Mouse (Mus musculus): ENCODE measurements around the gene Pygo1. TPM values are rescaled to one million over a fixed set of nuclear protein-coding genes. Genes with fewer than 3 reads are reported as not detected.

Pygo1 gene
- 0.22 and 0.38 TPM in 2 replicates for polyA plus RNA-seq (2012; rRNA removed)

- 1% methylated on average over 105 of the region's 108 CpGs for WGBS
- H3K4me3 ChIP-seq (ENCODE audit: insufficient read depth, low read depth, low read length): peak within 1 kb of the TSS; percentile 66
- peak; percentile 10 for DNase-seq
- H3K36me3 ChIP-seq (ENCODE audit: control insufficient read depth, insufficient read depth, low read length): no peaks in the 10 kb centered on the region
- 0 out of 2 replicates have a peak, but pooled peaks cover 6% of the 10 kb centered on the region for H3K27me3 ChIP-seq (replicated peaks; ENCODE audit: control insufficient read depth, insufficient read depth, low read length)
- no peak within 1 kb of the TSS for H3K27ac ChIP-seq (ENCODE audit: insufficient read depth, low read depth, low read length)
- no peak for TF ChIP-seq POLR2A (IDR thresholded peaks at IDR 0.05; ENCODE audit: low read depth, low read length)
- TF ChIP-seq CTCF (conservative IDR thresholded peaks at IDR 0.05; ENCODE audit: insufficient read depth, insufficient read length, low read depth, low read length): no peak
- H3K4me1 ChIP-seq (ENCODE audit: control insufficient read depth, insufficient read depth, low read length): no peaks in the 10 kb centered on the region
Observed at GRCm38 (mm10) chr9:72925021-72925934, at the start of gene Pygo1. TSS of gene Pygo1 (plus strand) at chr9:72925645.

GRCm38 (mm10) chr9:72875878-72876277 lies 49.6 kb upstream of the Pygo1 start:
- H3K27ac ChIP-seq (ENCODE audit: insufficient read depth, low read depth, low read length): no peak overlapping the region
- no peaks in the 10 kb centered on the region for H3K36me3 ChIP-seq (ENCODE audit: control insufficient read depth, insufficient read depth, low read length)
- H3K4me3 ChIP-seq (ENCODE audit: insufficient read depth, low read depth, low read length): no peak overlapping the region
- WGBS: 87% methylated on average over 2 of the region's 2 CpGs
- no peak for DNase-seq
- no peaks in the 10 kb centered on the region for H3K4me1 ChIP-seq (ENCODE audit: control insufficient read depth, insufficient read depth, low read length)
- H3K27me3 ChIP-seq (replicated peaks; ENCODE audit: control insufficient read depth, insufficient read depth, low read length): no peaks in the 10 kb centered on the region
- TF ChIP-seq CTCF (conservative IDR thresholded peaks at IDR 0.05; ENCODE audit: insufficient read depth, insufficient read length, low read depth, low read length): 0 out of 2 replicates have a peak, but pooled peaks have one; percentile 13
- no peak for TF ChIP-seq POLR2A (IDR thresholded peaks at IDR 0.05; ENCODE audit: low read depth, low read length)

- Histone ChIP-seq H3K36me3 (ENCODE audit: control insufficient read depth, insufficient read depth, low read length) (no peaks in the 10 kb centered on the region), H3K27ac (ENCODE audit: insufficient read depth, low read depth, low read length) (no peak overlapping the region), H3K27me3 (replicated peaks; ENCODE audit: control insufficient read depth, insufficient read depth, low read length) (no peaks in the 10 kb centered on the region), H3K4me1 (ENCODE audit: control insufficient read depth, insufficient read depth, low read length) (no peaks in the 10 kb centered on the region), H3K4me3 (ENCODE audit: insufficient read depth, low read depth, low read length) (no peak overlapping the region)
- 39% methylated on average over 11 of the region's 11 CpGs for WGBS
- TF ChIP-seq POLR2A (IDR thresholded peaks at IDR 0.05; ENCODE audit: low read depth, low read length): no peak
- DNase-seq: no peak
Observed at GRCm38 (mm10) chr9:72877905-72878304, 47.5 kb upstream of the Pygo1 start.

GRCm38 (mm10) chr9:72878656-72879055 lies 46.8 kb upstream of the Pygo1 start:
- no peak for DNase-seq
- 78% methylated on average over 6 of the region's 6 CpGs for WGBS
- Histone ChIP-seq H3K4me1 (ENCODE audit: control insufficient read depth, insufficient read depth, low read length) (no peaks in the 10 kb centered on the region), H3K36me3 (ENCODE audit: control insufficient read depth, insufficient read depth, low read length) (no peaks in the 10 kb centered on the region), H3K27me3 (replicated peaks; ENCODE audit: control insufficient read depth, insufficient read depth, low read length) (no peaks in the 10 kb centered on the region), H3K4me3 (ENCODE audit: insufficient read depth, low read depth, low read length) (no peak overlapping the region), H3K27ac (ENCODE audit: insufficient read depth, low read depth, low read length) (no peak overlapping the region)
- TF ChIP-seq POLR2A (IDR thresholded peaks at IDR 0.05; ENCODE audit: low read depth, low read length) (no peak), CTCF (conservative IDR thresholded peaks at IDR 0.05; ENCODE audit: insufficient read depth, insufficient read length, low read depth, low read length) (no peak)

DNA sequence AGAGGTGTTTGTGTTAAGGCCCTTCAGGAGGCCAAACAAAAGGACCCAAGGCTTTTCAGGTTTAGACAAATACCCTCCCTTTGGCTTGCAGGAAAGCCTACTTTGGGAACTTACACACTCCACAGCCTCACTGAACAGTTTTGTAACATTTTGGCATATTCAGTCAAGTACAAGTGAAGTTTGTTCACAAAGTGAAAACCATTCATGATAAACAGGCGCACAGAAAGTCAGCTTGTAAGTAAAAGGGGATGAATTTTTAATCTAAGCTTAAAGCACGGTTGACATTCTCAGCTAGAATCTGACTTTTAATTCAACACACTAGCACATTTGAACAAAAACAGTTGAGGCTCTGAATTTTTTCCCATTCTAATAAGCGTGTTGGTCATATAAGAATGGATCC lies 45.8 kb upstream of the Pygo1 start:
- no peaks in the 10 kb centered on the region for H3K4me1 ChIP-seq (ENCODE audit: control insufficient read depth, insufficient read depth, low read length)
- DNase-seq: no peak
- WGBS: 97% methylated on average over 3 of the region's 3 CpGs
- H3K4me3 ChIP-seq (ENCODE audit: insufficient read depth, low read depth, low read length): no peak overlapping the region
- no peak for TF ChIP-seq POLR2A (IDR thresholded peaks at IDR 0.05; ENCODE audit: low read depth, low read length)
- TF ChIP-seq CTCF (conservative IDR thresholded peaks at IDR 0.05; ENCODE audit: insufficient read depth, insufficient read length, low read depth, low read length): no peak
- no peak overlapping the region for H3K27ac ChIP-seq (ENCODE audit: insufficient read depth, low read depth, low read length)
- H3K36me3 ChIP-seq (ENCODE audit: control insufficient read depth, insufficient read depth, low read length): no peaks in the 10 kb centered on the region
- no peaks in the 10 kb centered on the region for H3K27me3 ChIP-seq (replicated peaks; ENCODE audit: control insufficient read depth, insufficient read depth, low read length)

GRCm38 (mm10) chr9:72880225-72880960 lies 45.1 kb upstream of the Pygo1 start:
- no peaks in the 10 kb centered on the region for H3K36me3 ChIP-seq (ENCODE audit: control insufficient read depth, insufficient read depth, low read length)
- no peak for TF ChIP-seq POLR2A (IDR thresholded peaks at IDR 0.05; ENCODE audit: low read depth, low read length)
- no peak for TF ChIP-seq CTCF (conservative IDR thresholded peaks at IDR 0.05; ENCODE audit: insufficient read depth, insufficient read length, low read depth, low read length)
- H3K4me3 ChIP-seq (ENCODE audit: insufficient read depth, low read depth, low read length): no peak overlapping the region
- WGBS: 67% methylated on average over 16 of the region's 16 CpGs
- no peaks in the 10 kb centered on the region for H3K27me3 ChIP-seq (replicated peaks; ENCODE audit: control insufficient read depth, insufficient read depth, low read length)
- H3K27ac ChIP-seq (ENCODE audit: insufficient read depth, low read depth, low read length): no peak overlapping the region
- H3K4me1 ChIP-seq (ENCODE audit: control insufficient read depth, insufficient read depth, low read length): no peaks in the 10 kb centered on the region
- peak; percentile 33 for DNase-seq

Measured in kidney, adult 2 months (tissue).